In genomic region chr1:151080510-151080980, GRCm38 (mm10) we compare ENCODE assay signal across 8 mouse cellular contexts.
DNase-seq lines count a peak whose midpoint lies in the region; ATAC-seq lines count a peak whose summit lies in the region.

No protein-coding gene starts in this region.

- peak; percentile 95 for DNase-seq in heart, adult 11 months
- no peak for DNase-seq in heart, postnatal 25 days (ENCODE audit: low spot score)
- no peak for DNase-seq in limb, embryonic 10.5 days (ENCODE audit: low spot score)
- no peak for DNase-seq in right cerebral cortex, postnatal 4 days
- DNase-seq in gastrocnemius, postnatal 14 days, result no peak

- ATAC-seq in heart, embryonic 14.5 days (ENCODE audit: insufficient number of reproducible peaks, insufficient read depth, low FRiP score, low read depth), result no peak
- ATAC-seq in stomach, embryonic 15.5 days (ENCODE audit: insufficient read depth, low FRiP score, low read depth), result no peak
- no peak for ATAC-seq in forebrain, embryonic 16.5 days

- peak overlapping the region; percentile 57 to 68 for H3K27ac ChIP-seq in heart, embryonic 14.5 days (replicated peaks in 1 of 2; ENCODE audit: control insufficient read depth in 1 of 2, insufficient read depth in 1 of 2, low read depth in 2 of 2, low read length in 2 of 2)
- H3K27ac ChIP-seq in limb, embryonic 10.5 days, result peak overlapping the region; percentile 30
- H3K27ac ChIP-seq in stomach, embryonic 15.5 days, result peak overlapping the region; percentile 14; the same call in 1 of the 2 replicates
- no peak overlapping the region for H3K27ac ChIP-seq in forebrain, embryonic 16.5 days (ENCODE audit: low read length)

- no peak overlapping the region for H3K4me2 ChIP-seq in heart, embryonic 14.5 days (ENCODE audit: low read length)
- H3K4me2 ChIP-seq in stomach, embryonic 15.5 days, result no peak overlapping the region
- no peak overlapping the region for H3K4me2 ChIP-seq in forebrain, embryonic 16.5 days (ENCODE audit: low read length)

- no peaks in the 10 kb centered on the region for H3K27me3 ChIP-seq in heart, embryonic 14.5 days (ENCODE audit: control insufficient read depth, insufficient read depth, low read length)
- no peaks in the 10 kb centered on the region for H3K27me3 ChIP-seq in limb, embryonic 10.5 days (ENCODE audit: low read depth, poor library complexity, severe bottlenecking)
- H3K27me3 ChIP-seq in stomach, embryonic 15.5 days (replicated peaks), result no peaks in the 10 kb centered on the region
- H3K27me3 ChIP-seq in forebrain, embryonic 16.5 days (replicated peaks; ENCODE audit: control insufficient read depth, insufficient read depth, low read length), result no peaks in the 10 kb centered on the region

- no peaks in the 10 kb centered on the region for H3K9me3 ChIP-seq in heart, embryonic 14.5 days (ENCODE audit: control insufficient read depth, low read length)
- H3K9me3 ChIP-seq in limb, embryonic 10.5 days (replicated peaks), result no peaks in the 10 kb centered on the region
- H3K9me3 ChIP-seq in stomach, embryonic 15.5 days, result no peaks in the 10 kb centered on the region
- no peaks in the 10 kb centered on the region for H3K9me3 ChIP-seq in forebrain, embryonic 16.5 days (ENCODE audit: control insufficient read depth, low read length)

- intact Hi-C loops in heart, postnatal 25 days (cut with DNase I), result no loop called here
- intact Hi-C loops in gastrocnemius, postnatal 14 days (cut with DNase I; ENCODE audit: low total_unique reads), result loop anchor here (5.0 kb wide), 1 partner anchor 43 kb away; no protein-coding TSS in a partner anchor

- H3K9ac ChIP-seq in heart, embryonic 14.5 days (ENCODE audit: low read length), result peak overlapping the region; percentile 36; the same call in 1 of the 2 replicates
- H3K9ac ChIP-seq in stomach, embryonic 15.5 days, result no peak overlapping the region
- no peak overlapping the region for H3K9ac ChIP-seq in forebrain, embryonic 16.5 days (replicated peaks; ENCODE audit: low read depth, low read length)

- no peak overlapping the region for H3K4me3 ChIP-seq in heart, embryonic 14.5 days (ENCODE audit: control insufficient read depth in 1 of 2, insufficient read depth in 1 of 2, low read depth in 1 of 2, low read length in 2 of 2)
- no peak overlapping the region for H3K4me3 ChIP-seq in limb, embryonic 10.5 days
- no peak overlapping the region for H3K4me3 ChIP-seq in stomach, embryonic 15.5 days (replicated peaks)
- no peak overlapping the region for H3K4me3 ChIP-seq in forebrain, embryonic 16.5 days (replicated peaks; ENCODE audit: low read length)

- WGBS in heart, embryonic 14.5 days, result 42% methylated on average over 9 of the region's 9 CpGs
- WGBS in limb, embryonic 10.5 days, result 67% methylated on average over 9 of the region's 9 CpGs
- WGBS in stomach, embryonic 15.5 days, result 47% methylated on average over 9 of the region's 9 CpGs
- WGBS in forebrain, embryonic 16.5 days, result 69% methylated on average over 9 of the region's 9 CpGs

- no peaks in the 10 kb centered on the region for H3K36me3 ChIP-seq in heart, embryonic 14.5 days (ENCODE audit: control insufficient read depth, insufficient read depth, low read length)
- no peaks in the 10 kb centered on the region for H3K36me3 ChIP-seq in limb, embryonic 10.5 days
- no peaks in the 10 kb centered on the region for H3K36me3 ChIP-seq in stomach, embryonic 15.5 days
- no peaks in the 10 kb centered on the region for H3K36me3 ChIP-seq in forebrain, embryonic 16.5 days (ENCODE audit: control insufficient read depth, insufficient read depth)

- H3K4me1 ChIP-seq in heart, embryonic 14.5 days (ENCODE audit: control insufficient read depth in 2 of 2, insufficient read depth in 2 of 2, low read length in 2 of 2), result peaks cover 11 to 19% of the 10 kb centered on the region in 2 experiments
- peaks cover 13% of the 10 kb centered on the region for H3K4me1 ChIP-seq in limb, embryonic 10.5 days
- H3K4me1 ChIP-seq in stomach, embryonic 15.5 days, result no peaks in the 10 kb centered on the region
- no peaks in the 10 kb centered on the region for H3K4me1 ChIP-seq in forebrain, embryonic 16.5 days (replicated peaks; ENCODE audit: control insufficient read depth, insufficient read depth, low read length)
